Mouse (Mus musculus): Measurements from ENCODE around the gene Fyn.

- TF ChIP-seq CTCF (IDR thresholded peaks at IDR 0.05; ENCODE audit: low read depth, low read length) = no peak
- no peak for TF ChIP-seq POLR2A (IDR thresholded peaks at IDR 0.05; ENCODE audit: borderline replicate concordance, low read depth, low read length)
Observed at GRCm38 (mm10) chr10:39462711-39463110, 94.1 kb downstream of the Fyn start.

All from bone marrow macrophage, adult 2 months (primary cell).